Mouse (Mus musculus): ENCODE results near the gene Ndufs2. TPM values are rescaled to one million over a fixed set of nuclear protein-coding genes. Genes with fewer than 3 reads are reported as not detected.

Ndufs2 gene
- total RNA-seq, 4 experiments from 2014 or later = 1,619 to 1,708 (median 1,672) TPM

GRCm38 (mm10) chr1:171279012-171279705 is 28.0 kb upstream of the Ndufs2 start:
- DNase-seq (ENCODE audit: low spot score) = no peak

GRCm38 (mm10) chr1:171278436-171278835 is 27.2 kb upstream of the Ndufs2 start:
- no peak for DNase-seq (ENCODE audit: low spot score)

GRCm38 (mm10) chr1:171277736-171278135 is 26.5 kb upstream of the Ndufs2 start:
- no peak for DNase-seq (ENCODE audit: low spot score)

- DNase-seq (ENCODE audit: low spot score) = no peak
Measured at GRCm38 (mm10) chr1:171276110-171276748, 25.0 kb upstream of the Ndufs2 start.

GRCm38 (mm10) chr1:171275144-171275734 is 24.1 kb upstream of the Ndufs2 start:
- DNase-seq (ENCODE audit: low spot score) = no peak

GRCm38 (mm10) chr1:171274171-171274570 is 23.0 kb upstream of the Ndufs2 start:
- DNase-seq (ENCODE audit: low spot score) = no peak

GRCm38 (mm10) chr1:171272086-171272485 is 20.9 kb upstream of the Ndufs2 start:
- DNase-seq (ENCODE audit: low spot score) = no peak

DNA sequence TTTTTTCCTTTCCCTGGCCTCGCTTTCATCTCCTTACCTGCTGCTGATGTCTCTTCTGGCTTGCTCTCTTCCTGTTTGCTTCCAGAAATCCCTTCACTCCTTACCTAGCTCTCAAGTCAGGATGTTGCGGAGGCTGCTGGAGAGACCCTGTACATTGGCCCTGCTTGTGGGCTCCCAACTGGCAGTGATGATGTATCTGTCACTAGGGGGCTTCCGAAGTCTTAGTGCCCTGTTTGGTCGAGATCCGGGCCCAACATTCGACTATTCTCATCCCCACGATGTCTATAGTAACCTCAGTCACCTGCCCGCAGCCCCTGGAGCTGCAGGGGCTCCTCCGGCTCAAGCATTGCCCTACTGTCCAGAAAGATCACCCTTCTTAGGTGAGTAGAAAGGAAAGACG is 20.4 kb upstream of the Ndufs2 start:
- DNase-seq (ENCODE audit: low spot score) = no peak

DNA sequence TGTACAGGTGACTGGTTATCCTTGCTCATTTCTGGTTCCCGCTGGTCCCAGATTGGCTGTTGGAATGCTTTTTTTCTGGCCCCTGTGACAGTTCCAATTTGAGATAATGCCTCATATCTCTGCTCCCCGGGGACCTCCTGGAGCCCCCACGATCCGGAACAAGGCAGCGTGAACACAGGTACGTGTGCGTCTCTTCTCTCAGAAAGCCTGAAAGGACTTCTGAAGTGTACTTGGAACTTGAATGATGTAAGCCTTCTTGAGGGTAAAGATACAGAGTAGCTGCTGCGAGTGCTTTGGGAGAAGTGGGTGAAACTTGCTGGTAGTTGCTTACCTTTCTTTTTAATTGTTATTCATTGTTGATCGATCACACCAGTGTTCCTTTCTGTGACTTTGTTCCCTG is 20.0 kb upstream of the Ndufs2 start:
- no peak for DNase-seq (ENCODE audit: low spot score)

GRCm38 (mm10) chr1:171270573-171270900 is 19.3 kb upstream of the Ndufs2 start:
- DNase-seq (ENCODE audit: low spot score) = no peak

DNA sequence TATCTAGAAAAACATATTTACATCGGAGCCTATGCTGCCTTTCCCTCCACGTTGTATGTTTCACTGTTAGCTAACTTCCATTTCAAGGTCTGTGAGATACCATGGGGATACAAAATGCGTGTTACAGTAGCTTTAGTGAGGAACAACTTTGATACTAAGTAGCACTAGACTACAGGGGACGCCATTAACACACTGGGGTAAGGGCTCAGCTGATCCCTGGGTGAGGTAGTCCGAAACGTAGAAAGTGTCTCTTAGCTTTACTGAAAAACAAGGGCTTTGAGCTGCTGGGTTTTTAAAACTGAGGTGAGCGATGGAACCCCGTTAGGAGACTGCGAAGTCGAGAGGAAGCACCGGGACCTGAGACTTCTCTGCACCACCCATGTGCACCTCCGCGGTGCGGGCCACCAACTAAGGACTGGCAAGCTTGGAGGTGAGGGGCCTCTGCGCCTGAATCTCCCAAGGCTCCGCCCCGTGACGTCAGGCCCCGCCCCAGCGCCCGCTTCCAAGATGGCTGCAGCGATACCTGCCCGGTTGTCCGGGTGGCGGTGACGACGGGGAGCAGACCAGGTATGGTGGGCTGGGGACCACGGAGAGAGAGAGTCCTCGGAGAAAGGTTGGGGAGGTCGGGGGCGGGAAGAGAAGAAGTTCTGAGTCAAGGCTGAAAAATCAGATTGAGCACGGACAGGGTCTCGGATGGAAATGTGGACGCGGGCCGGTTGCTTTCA is 18.8 kb upstream of the Ndufs2 start, which contains the start of gene B4galt3:
Gene B4galt3, plus strand, starts transcription at position 481 of the 725 bp plus-strand sequence.
- peak; percentile 96 for DNase-seq (ENCODE audit: low spot score)

DNA sequence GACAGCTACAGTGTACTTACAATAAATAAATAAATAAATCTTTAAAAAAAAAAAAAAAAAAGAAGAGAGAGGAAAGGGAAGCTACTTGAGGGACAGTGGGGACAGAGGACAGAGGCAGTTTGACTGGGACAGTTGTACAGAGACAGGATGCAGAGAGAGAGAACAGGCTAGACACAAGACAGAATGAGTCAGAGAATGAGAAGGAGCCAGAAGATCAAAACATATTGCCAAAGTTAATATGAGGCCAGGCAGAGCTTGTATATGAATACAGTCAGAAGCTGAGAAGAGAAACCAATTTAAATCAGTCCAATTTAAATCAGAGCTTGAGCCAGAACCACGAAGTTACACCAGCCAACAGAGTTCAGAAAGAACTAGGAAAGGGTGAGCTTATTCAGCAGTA is 17.2 kb upstream of the Ndufs2 start:
- no peak for DNase-seq (ENCODE audit: low spot score)

GRCm38 (mm10) chr1:171265971-171266744 is 15.0 kb upstream of the Ndufs2 start:
- no peak for DNase-seq (ENCODE audit: low spot score)

DNA sequence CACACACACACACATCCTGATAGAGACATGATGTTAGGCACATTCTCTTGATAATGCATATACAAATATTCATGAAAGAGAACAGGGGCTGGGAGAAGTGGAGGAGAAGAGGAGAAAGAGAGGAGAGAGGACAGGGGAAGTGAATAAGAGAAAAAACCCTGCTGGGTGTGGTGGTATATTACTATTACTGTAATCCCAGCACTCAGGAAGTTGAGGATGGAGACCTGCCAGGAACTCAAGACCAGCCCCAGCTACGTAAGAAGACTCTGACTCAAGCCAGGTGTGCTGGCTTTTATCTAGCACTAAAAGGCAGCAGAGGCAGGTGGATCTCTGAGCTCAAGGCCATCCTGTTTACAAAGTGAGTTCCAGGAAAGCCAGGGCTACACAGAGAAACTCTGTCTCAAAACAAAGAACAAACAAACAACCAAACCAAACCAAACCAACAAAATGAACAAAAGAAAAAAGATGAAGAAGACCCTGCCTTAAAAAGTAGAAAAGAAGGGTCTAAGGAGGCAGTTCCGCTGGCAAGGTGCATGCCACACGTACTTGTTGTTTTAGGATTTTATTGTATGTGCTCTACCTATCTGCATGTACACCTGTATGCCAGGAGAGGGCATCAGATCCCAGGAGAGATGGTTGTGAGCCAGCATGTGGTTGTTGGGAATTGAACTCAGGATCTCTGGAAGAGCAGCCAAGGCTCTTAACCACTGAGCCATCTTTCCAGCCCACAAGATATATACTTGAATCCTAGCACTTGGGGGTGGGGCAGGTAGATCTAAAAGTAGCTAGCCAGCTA is 12.7 kb upstream of the Ndufs2 start:
- DNase-seq (ENCODE audit: low spot score) = no peak

DNA sequence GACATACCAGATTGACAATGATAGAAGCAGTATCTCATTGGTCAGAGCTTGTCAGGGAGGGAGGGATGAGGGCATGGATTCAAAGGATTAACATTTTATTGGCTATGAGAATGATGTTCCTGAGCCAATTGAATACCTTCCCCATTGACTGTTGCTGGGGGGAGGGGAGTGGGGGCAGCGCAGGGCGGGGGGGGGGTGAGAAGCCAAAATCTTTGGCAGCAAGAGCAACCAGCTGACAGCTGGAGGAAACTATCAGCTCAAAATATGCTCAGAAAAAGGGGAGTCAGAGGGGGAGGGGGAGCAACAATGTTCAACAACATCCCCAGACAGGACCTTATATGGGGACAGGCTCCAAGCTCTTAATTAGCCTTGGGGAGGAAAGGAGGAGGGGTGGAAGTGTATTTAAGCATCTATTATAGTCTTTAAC is 12.0 kb upstream of the Ndufs2 start:
- DNase-seq (ENCODE audit: low spot score) = peak; percentile 69

DNA sequence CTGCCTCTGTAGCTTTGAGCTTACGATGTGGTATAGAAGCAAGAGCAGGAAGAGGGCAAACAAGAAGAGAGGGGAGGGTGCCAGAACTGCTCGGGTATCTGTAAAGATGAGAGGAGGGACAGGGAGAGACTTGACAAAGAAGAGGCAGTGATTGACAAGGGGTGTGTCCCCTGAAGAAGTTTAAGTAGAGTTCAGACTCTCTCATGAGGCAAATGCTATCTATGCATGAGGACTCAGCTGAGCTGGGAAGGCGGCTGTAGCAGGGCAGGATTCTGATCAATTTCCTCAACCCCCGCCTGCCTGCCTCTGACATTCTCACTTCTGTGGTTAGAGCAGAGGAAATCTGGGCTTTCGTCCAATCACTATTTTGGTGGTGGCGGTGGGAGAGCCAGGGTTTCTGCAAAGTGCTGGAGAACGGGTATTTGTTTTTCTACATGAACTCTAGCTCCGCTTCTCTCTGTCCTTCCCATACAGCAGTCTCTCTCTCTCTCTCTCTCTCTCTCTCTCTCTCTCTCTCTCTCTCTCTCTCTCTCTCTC is 11.5 kb upstream of the Ndufs2 start:
- DNase-seq (ENCODE audit: low spot score) = peak; percentile 85

GRCm38 (mm10) chr1:171260316-171260715 is 9.1 kb upstream of the Ndufs2 start:
- DNase-seq (ENCODE audit: low spot score) = no peak

GRCm38 (mm10) chr1:171258921-171259320 is 7.7 kb upstream of the Ndufs2 start:
- no peak for DNase-seq (ENCODE audit: low spot score)

- DNase-seq (ENCODE audit: low spot score) = no peak
Measured at GRCm38 (mm10) chr1:171257781-171258180, 6.6 kb upstream of the Ndufs2 start.

- peak; percentile 67 for DNase-seq (ENCODE audit: low spot score)
Measured at GRCm38 (mm10) chr1:171256937-171257548, 5.9 kb upstream of the Ndufs2 start.
